In the genomic region with DNA sequence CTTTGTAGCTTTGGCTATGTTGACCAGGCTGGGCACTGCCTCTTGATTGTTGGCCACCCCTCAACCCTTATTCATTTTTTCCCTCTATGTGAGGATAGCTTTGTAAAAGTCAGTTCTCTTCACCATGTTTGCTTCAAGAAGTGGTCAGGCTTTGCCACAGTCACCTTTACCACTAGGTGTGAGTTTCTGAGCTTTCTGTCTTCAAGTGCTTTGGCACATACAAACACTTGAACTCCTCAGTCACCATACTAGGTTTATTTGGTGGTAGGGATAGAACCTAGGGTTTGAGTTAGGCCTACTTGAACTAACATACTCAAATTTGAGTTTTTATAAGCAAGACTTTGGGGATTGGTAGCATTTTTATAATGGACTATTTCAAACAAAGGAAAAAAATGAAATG, we compare ENCODE assay signal across 27 mouse cellular contexts. TPM values are rescaled to one million over a fixed set of nuclear protein-coding genes. Genes with fewer than 3 reads are reported as not detected.
DNase-seq lines count a peak whose midpoint lies in the region; ATAC-seq and TF ChIP-seq lines count a peak whose summit lies in the region.
"Had no signal": no experiment of that assay in that cellular context is flagged by ENCODE, and none has a peak within 500 bp of the region (broad histone marks: within the 10 kb centered on the region; RNA-seq: fewer than 3 reads in every experiment).

No protein-coding gene starts in this region.

- H3K4me1 ChIP-seq in limb, embryonic 12.5 days (replicated peaks) = peaks cover 25% of the 10 kb centered on the region
- peaks cover 33% of the 10 kb centered on the region for H3K4me1 ChIP-seq in limb, embryonic 10.5 days
- peaks cover under 1% of the 10 kb centered on the region for H3K4me1 ChIP-seq in ES-Bruce4 (ENCODE audit: control insufficient read depth, insufficient read depth, low read length)
- peaks cover 27% of the 10 kb centered on the region for H3K4me1 ChIP-seq in intestine, embryonic 16.5 days (ENCODE audit: control insufficient read depth, insufficient read depth, low read length)
- peaks cover 5% of the 10 kb centered on the region; the same call in 1 of the 2 replicates for H3K4me1 ChIP-seq in forebrain, embryonic 11.5 days (replicated peaks; ENCODE audit: control insufficient read depth, insufficient read depth, low read length)

- no peak overlapping the region for H3K4me3 ChIP-seq in limb, embryonic 12.5 days (replicated peaks)
- H3K4me3 ChIP-seq in limb, embryonic 10.5 days = no peak overlapping the region
- no peak overlapping the region for H3K4me3 ChIP-seq in ES-Bruce4 (ENCODE audit: low read depth, low read length)
- no peak overlapping the region for H3K4me3 ChIP-seq in intestine, embryonic 16.5 days (ENCODE audit: low read length)
- no peak overlapping the region for H3K4me3 ChIP-seq in forebrain, embryonic 11.5 days (ENCODE audit: low read depth, low read length)
- H3K4me3 ChIP-seq: forebrain, embryonic 12.5 days; gastrocnemius, adult 2 months; heart, embryonic 15.5 days; hindbrain, embryonic 10.5 days; neural tube, embryonic 15.5 days had no signal

- 0 out of 2 replicates have a peak overlapping the region, but pooled peaks have one; percentile 29 for H3K27ac ChIP-seq in limb, embryonic 12.5 days
- no peak overlapping the region for H3K27ac ChIP-seq in limb, embryonic 10.5 days
- peak overlapping the region; percentile 64 for H3K27ac ChIP-seq in ES-Bruce4 (ENCODE audit: insufficient read depth, low read length)
- peak overlapping the region; percentile 37; the same call in 1 of the 2 replicates for H3K27ac ChIP-seq in intestine, embryonic 16.5 days (ENCODE audit: low read length)
- H3K27ac ChIP-seq in forebrain, embryonic 11.5 days (ENCODE audit: low read depth, low read length) = no peak overlapping the region
- H3K27ac ChIP-seq: forebrain, embryonic 12.5 days; gastrocnemius, adult 2 months; hindbrain, embryonic 10.5 days; hindbrain, postnatal 0 days; neural tube, embryonic 15.5 days had no signal

- H3K36me3 ChIP-seq in limb, embryonic 12.5 days = peaks cover 3% of the 10 kb centered on the region; the same call in 1 of the 2 replicates
- H3K36me3 ChIP-seq in limb, embryonic 10.5 days = peaks cover 16% of the 10 kb centered on the region
- H3K36me3 ChIP-seq in ES-Bruce4 (ENCODE audit: control insufficient read depth, insufficient read depth, low read length, poor library complexity, severe bottlenecking) = peaks cover 31% of the 10 kb centered on the region
- no peaks in the 10 kb centered on the region for H3K36me3 ChIP-seq in intestine, embryonic 16.5 days (ENCODE audit: control insufficient read depth, insufficient read depth, low read length)
- H3K36me3 ChIP-seq in forebrain, embryonic 11.5 days (ENCODE audit: control insufficient read depth, insufficient read depth, low read length) = no peaks in the 10 kb centered on the region
- H3K36me3 ChIP-seq: hindbrain, embryonic 10.5 days; neural tube, embryonic 15.5 days had no signal

- H3K9me3 ChIP-seq in limb, embryonic 12.5 days = no peaks in the 10 kb centered on the region
- H3K9me3 ChIP-seq in limb, embryonic 10.5 days (replicated peaks) = no peaks in the 10 kb centered on the region
- no peaks in the 10 kb centered on the region for H3K9me3 ChIP-seq in ES-Bruce4 (replicated peaks; ENCODE audit: control insufficient read depth, insufficient read depth, low read length, poor library complexity, severe bottlenecking)
- H3K9me3 ChIP-seq in intestine, embryonic 16.5 days (ENCODE audit: control insufficient read depth, low read length) = no peaks in the 10 kb centered on the region
- H3K9me3 ChIP-seq in forebrain, embryonic 11.5 days (ENCODE audit: control insufficient read depth, low read length) = no peaks in the 10 kb centered on the region
- H3K9me3 ChIP-seq: forebrain, embryonic 12.5 days; heart, embryonic 15.5 days; hindbrain, embryonic 10.5 days; neural tube, embryonic 15.5 days had no signal

- no peak overlapping the region for H3K9ac ChIP-seq in limb, embryonic 12.5 days (replicated peaks)
- H3K9ac ChIP-seq in ES-Bruce4 (ENCODE audit: low read depth, poor library complexity, severe bottlenecking) = peak overlapping the region; percentile 37; the same call in 1 of the 2 replicates
- H3K9ac ChIP-seq in intestine, embryonic 16.5 days (ENCODE audit: low read depth, low read length) = no peak overlapping the region
- H3K9ac ChIP-seq in forebrain, embryonic 11.5 days (ENCODE audit: low read length) = no peak overlapping the region
- H3K9ac ChIP-seq: forebrain, embryonic 12.5 days; heart, embryonic 15.5 days; neural tube, embryonic 15.5 days had no signal

- no peaks in the 10 kb centered on the region for H3K27me3 ChIP-seq in limb, embryonic 12.5 days
- H3K27me3 ChIP-seq in limb, embryonic 10.5 days (ENCODE audit: low read depth, poor library complexity, severe bottlenecking) = no peaks in the 10 kb centered on the region
- H3K27me3 ChIP-seq in ES-Bruce4 (ENCODE audit: control insufficient read depth, insufficient read depth, low read length, poor library complexity, severe bottlenecking) = no peaks in the 10 kb centered on the region
- no peaks in the 10 kb centered on the region for H3K27me3 ChIP-seq in intestine, embryonic 16.5 days (replicated peaks; ENCODE audit: control insufficient read depth, insufficient read depth, low read length)
- H3K27me3 ChIP-seq in forebrain, embryonic 11.5 days (ENCODE audit: control insufficient read depth, insufficient read depth, low read length) = no peaks in the 10 kb centered on the region
- H3K27me3 ChIP-seq: forebrain, embryonic 12.5 days; heart, embryonic 15.5 days; neural tube, embryonic 15.5 days had no signal

- no peak for TF ChIP-seq CTCF in ES-Bruce4 (IDR thresholded peaks at IDR 0.05; ENCODE audit: low read depth, low read length)

- ATAC-seq in limb, embryonic 12.5 days (ENCODE audit: insufficient number of reproducible peaks, insufficient read depth, low FRiP score, low TSS enrichment, low read depth) = no peak
- no peak for ATAC-seq in intestine, embryonic 16.5 days
- ATAC-seq in forebrain, embryonic 11.5 days (replicated peaks; ENCODE audit: low FRiP score) = no peak
- no peak for ATAC-seq in erythroid progenitor cell, adult 5-6 weeks (replicated peaks; ENCODE audit: low FRiP score, poor library complexity, severe bottlenecking)
- ATAC-seq: CD4-positive, CD25-positive, alpha-beta regulatory T cell, adult 4 months; hindbrain, postnatal 0 days; midbrain, embryonic 16.5 days had no signal

- TF ChIP-seq POLR2A in ES-Bruce4 (IDR thresholded peaks at IDR 0.05; ENCODE audit: insufficient read depth, low read length) = no peak

- no peak for DNase-seq in limb, embryonic 10.5 days (ENCODE audit: low spot score)
- DNase-seq in forebrain, embryonic 11.5 days (ENCODE audit: low spot score) = no peak
- DNase-seq in cerebellum, adult 9-11 months = no peak
- DNase-seq: adrenal gland, adult 8-10 months; cerebellum, postnatal 14 days; embryo, embryonic 11 days; gastrocnemius, adult 2 months; kidney, adult 8-10 months; kidney, postnatal 36 days; left cerebral cortex, postnatal 4 days; lung, adult 2 months; right cerebral cortex, postnatal 25 days; thymus, adult 2 months had no signal

- H3K4me2 ChIP-seq in limb, embryonic 12.5 days = no peak overlapping the region
- no peak overlapping the region for H3K4me2 ChIP-seq in intestine, embryonic 16.5 days (ENCODE audit: low read depth, low read length)
- no peak overlapping the region for H3K4me2 ChIP-seq in forebrain, embryonic 11.5 days (ENCODE audit: low read depth, low read length, severe bottlenecking)
- H3K4me2 ChIP-seq: forebrain, embryonic 12.5 days; neural tube, embryonic 15.5 days had no signal

- no peak for TF ChIP-seq EP300 in ES-Bruce4 (IDR thresholded peaks at IDR 0.05; ENCODE audit: insufficient read depth, low read depth, low read length)

RNA-seq across cellular contexts. Expression of gene Hnrnpf, which starts 14.4 kb away (rescaled TPM):
- 726 and 742 TPM in 2 replicates for polyA plus RNA-seq in limb, embryonic 12.5 days (2016; fragmentation: Nextera tagmentation; extraction: Ambion mirVana)
- 907 and 916 TPM in 2 replicates for polyA plus RNA-seq in limb, embryonic 10.5 days (2016; fragmentation: Nextera tagmentation; extraction: Ambion mirVana)
- 1,007 and 1,035 TPM in 2 replicates for polyA plus RNA-seq in ES-Bruce4 (2011; ENCODE audit: insufficient read depth, insufficient read length, low read depth, missing spikeins)
- 751 and 822 TPM in 2 replicates for polyA plus RNA-seq in intestine, embryonic 16.5 days (2015; fragmentation: Nextera tagmentation; extraction: Ambion mirVana)
- polyA plus RNA-seq in forebrain, embryonic 11.5 days (2014; fragmentation: Nextera tagmentation; extraction: Ambion mirVana) = 782 and 811 TPM in 2 replicates
- total RNA-seq in erythroid progenitor cell, adult 5-6 weeks (2015; ENCODE audit: low replicate concordance) = 403 and 407 TPM in 2 replicates
- 524 and 658 TPM in 2 replicates for total RNA-seq in erythroid progenitor cell, adult 5-6 weeks (2017; ENCODE audit: low replicate concordance)

RNA-seq across cellular contexts. Expression of gene Fxyd4, which starts 23.0 kb away (rescaled TPM):
- polyA plus RNA-seq in limb, embryonic 12.5 days (2016; fragmentation: Nextera tagmentation; extraction: Ambion mirVana) = 2.2 and 3.1 TPM in 2 replicates
- polyA plus RNA-seq in limb, embryonic 10.5 days (2016; fragmentation: Nextera tagmentation; extraction: Ambion mirVana) = 3.4 and 3.6 TPM in 2 replicates
- not detected in 2 replicates for polyA plus RNA-seq in ES-Bruce4 (2011; ENCODE audit: insufficient read depth, insufficient read length, low read depth, missing spikeins)
- 1.2 and 2.0 TPM in 2 replicates for polyA plus RNA-seq in intestine, embryonic 16.5 days (2015; fragmentation: Nextera tagmentation; extraction: Ambion mirVana)
- polyA plus RNA-seq in forebrain, embryonic 11.5 days (2014; fragmentation: Nextera tagmentation; extraction: Ambion mirVana) = 2.8 and 3.9 TPM in 2 replicates
- total RNA-seq in erythroid progenitor cell, adult 5-6 weeks (2015; ENCODE audit: low replicate concordance) = not detected in 2 replicates
- total RNA-seq in erythroid progenitor cell, adult 5-6 weeks (2017; ENCODE audit: low replicate concordance) = not detected in 2 replicates
- total RNA-seq: adrenal gland, adult 8-10 months; gastrocnemius, adult 2 months; granulocyte monocyte progenitor cell, adult 5-6 weeks; hindbrain, postnatal 0 days; left cerebral cortex, adult 18-20 months; left cerebral cortex, postnatal 4 days had no signal
- polyA plus RNA-seq: spleen, adult 2 months had no signal

RNA-seq across cellular contexts. Expression of gene Zfp239, which starts 52.6 kb away (rescaled TPM):
- polyA plus RNA-seq in limb, embryonic 12.5 days (2016; fragmentation: Nextera tagmentation; extraction: Ambion mirVana) = 15.8 and 16.1 TPM in 2 replicates
- polyA plus RNA-seq in limb, embryonic 10.5 days (2016; fragmentation: Nextera tagmentation; extraction: Ambion mirVana) = 14.6 and 17.3 TPM in 2 replicates
- 8.8 and 9.4 TPM in 2 replicates for polyA plus RNA-seq in ES-Bruce4 (2011; ENCODE audit: insufficient read depth, insufficient read length, low read depth, missing spikeins)
- polyA plus RNA-seq in intestine, embryonic 16.5 days (2015; fragmentation: Nextera tagmentation; extraction: Ambion mirVana) = 3.7 and 5.4 TPM in 2 replicates
- polyA plus RNA-seq in forebrain, embryonic 11.5 days (2014; fragmentation: Nextera tagmentation; extraction: Ambion mirVana) = 14.4 and 16.9 TPM in 2 replicates
- total RNA-seq in erythroid progenitor cell, adult 5-6 weeks (2015; ENCODE audit: low replicate concordance) = 1.4 TPM in 1 of 2 replicates, not detected in the other
- 1.0 and 1.1 TPM in 2 replicates for total RNA-seq in erythroid progenitor cell, adult 5-6 weeks (2017; ENCODE audit: low replicate concordance)

Comparison
In these comparisons a context has a peak if more than half of its experiments do, and no peak if none do; other contexts are left out.
1. H3K27ac ChIP-seq: peak in limb, embryonic 12.5 days (single experiment), ES-Bruce4 (single experiment) and intestine, embryonic 16.5 days (single experiment); none in limb, embryonic 10.5 days (single experiment) and forebrain, embryonic 11.5 days (single experiment).